Mouse (Mus musculus): ENCODE results near the gene Ccdc149. TPM values are rescaled to one million over a fixed set of nuclear protein-coding genes. Genes with fewer than 3 reads are reported as not detected.

The Ccdc149 gene
- polyA plus RNA-seq, 1 experiment from 2014 or later: 15.4 TPM

DNA sequence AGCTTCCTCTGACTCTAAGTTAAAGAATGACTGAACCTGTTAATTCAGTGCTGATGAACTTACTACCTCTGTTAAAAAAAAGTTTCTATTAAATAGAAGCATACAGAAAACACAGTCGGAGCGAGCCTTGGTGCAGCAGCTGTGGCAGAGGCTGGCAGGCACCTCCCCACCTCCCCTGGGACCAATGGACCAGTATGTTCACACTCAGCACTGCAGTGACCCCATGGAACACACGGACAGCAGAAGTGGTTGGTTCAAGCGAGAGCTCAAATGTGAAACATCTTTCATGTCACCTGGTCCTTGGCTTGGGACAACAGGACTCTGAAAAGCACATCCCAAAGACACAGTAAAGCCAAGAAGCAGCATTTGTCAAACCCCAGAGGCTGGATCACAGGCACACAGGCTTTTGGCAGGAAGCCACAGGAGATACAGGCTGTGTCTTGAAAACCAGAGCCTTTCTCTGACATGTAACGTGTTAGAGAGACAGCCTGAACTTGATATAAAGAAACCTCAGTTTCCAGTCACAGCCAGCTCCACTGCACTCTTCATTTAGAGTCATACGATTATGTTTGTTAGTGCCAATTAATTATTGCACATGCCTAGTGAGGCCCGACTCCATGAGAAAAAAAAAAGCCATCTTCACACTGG lies 62.5 kb downstream of the Ccdc149 start:
- no peak for ATAC-seq
- no peaks in the 10 kb centered on the region for H3K4me1 ChIP-seq (ENCODE audit: control insufficient read depth, insufficient read depth, low read length)
- WGBS: 71% methylated on average over 7 of the region's 7 CpGs

DNA sequence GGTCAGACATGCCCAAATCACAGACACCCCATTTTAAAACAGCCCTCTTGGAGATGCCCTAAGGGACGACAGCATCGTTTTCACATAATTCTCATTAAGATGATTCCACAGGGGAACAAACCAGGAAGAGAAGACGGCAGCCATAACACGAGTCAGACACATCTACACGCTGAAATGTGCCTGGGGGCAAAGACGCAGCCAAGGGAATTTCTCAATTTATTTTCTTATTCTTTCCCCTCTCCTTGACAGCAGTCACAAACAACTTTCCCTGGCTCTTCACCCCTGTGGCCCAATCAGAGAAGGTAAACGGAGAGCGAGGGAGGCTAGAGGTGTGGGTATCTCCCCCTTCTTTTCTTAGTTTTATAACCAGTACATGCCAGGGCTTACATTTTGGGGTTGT lies 66.9 kb downstream of the Ccdc149 start:
- H3K9ac ChIP-seq (ENCODE audit: low read depth, low read length): no peak overlapping the region
- H3K9me3 ChIP-seq (replicated peaks; ENCODE audit: control insufficient read depth, low read length, poor library complexity, severe bottlenecking): no peaks in the 10 kb centered on the region
- peak; percentile 29; the same call in 1 of the 2 replicates for ATAC-seq
- 0 out of 2 replicates have a peak, but pooled peaks cover 3% of the 10 kb centered on the region for H3K36me3 ChIP-seq (ENCODE audit: control insufficient read depth, insufficient read depth, low read length)
- no peak overlapping the region for H3K4me3 ChIP-seq (ENCODE audit: low read depth, low read length)
- no peaks in the 10 kb centered on the region for H3K4me1 ChIP-seq (ENCODE audit: control insufficient read depth, insufficient read depth, low read length)
- no peak overlapping the region for H3K27ac ChIP-seq (ENCODE audit: low read length)
- H3K4me2 ChIP-seq (ENCODE audit: low read length): no peak overlapping the region
- H3K27me3 ChIP-seq (ENCODE audit: control insufficient read depth, insufficient read depth, low read depth, low read length): no peaks in the 10 kb centered on the region
- WGBS: 66% methylated on average over 8 of the region's 8 CpGs

More for the DNA sequence above, 62.5 kb downstream of the Ccdc149 start:
- no peak overlapping the region for H3K4me3 ChIP-seq (ENCODE audit: low read depth, low read length)
- H3K9me3 ChIP-seq (replicated peaks; ENCODE audit: control insufficient read depth, low read length, poor library complexity, severe bottlenecking): no peaks in the 10 kb centered on the region
- H3K4me2 ChIP-seq (ENCODE audit: low read length): no peak overlapping the region
- no peak overlapping the region for H3K9ac ChIP-seq (ENCODE audit: low read depth, low read length)
- no peak overlapping the region for H3K27ac ChIP-seq (ENCODE audit: low read length)
- no peaks in the 10 kb centered on the region for H3K27me3 ChIP-seq (ENCODE audit: control insufficient read depth, insufficient read depth, low read depth, low read length)
- H3K36me3 ChIP-seq (ENCODE audit: control insufficient read depth, insufficient read depth, low read length): no peaks in the 10 kb centered on the region

- Histone ChIP-seq H3K4me3 (ENCODE audit: low read depth, low read length) (no peak overlapping the region), H3K4me2 (ENCODE audit: low read length) (no peak overlapping the region), H3K9ac (ENCODE audit: low read depth, low read length) (no peak overlapping the region), H3K4me1 (ENCODE audit: control insufficient read depth, insufficient read depth, low read length) (peaks cover 2% of the 10 kb centered on the region; the same call in 1 of the 2 replicates), H3K27me3 (ENCODE audit: control insufficient read depth, insufficient read depth, low read depth, low read length) (no peaks in the 10 kb centered on the region), H3K9me3 (replicated peaks; ENCODE audit: control insufficient read depth, low read length, poor library complexity, severe bottlenecking) (no peaks in the 10 kb centered on the region), H3K27ac (ENCODE audit: low read length) (no peak overlapping the region), H3K36me3 (ENCODE audit: control insufficient read depth, insufficient read depth, low read length) (no peaks in the 10 kb centered on the region)
- ATAC-seq: no peak
- WGBS: 86% methylated on average over 4 of the region's 4 CpGs
These were observed 77.6 kb downstream of the Ccdc149 start for GRCm38 (mm10) chr5:52393756-52394155.

- Histone ChIP-seq H3K4me1 (ENCODE audit: control insufficient read depth, insufficient read depth, low read length) (peaks cover 2% of the 10 kb centered on the region; the same call in 1 of the 2 replicates), H3K36me3 (ENCODE audit: control insufficient read depth, insufficient read depth, low read length) (no peaks in the 10 kb centered on the region), H3K9ac (ENCODE audit: low read depth, low read length) (no peak overlapping the region), H3K4me2 (ENCODE audit: low read length) (no peak overlapping the region), H3K4me3 (ENCODE audit: low read depth, low read length) (no peak overlapping the region), H3K9me3 (replicated peaks; ENCODE audit: control insufficient read depth, low read length, poor library complexity, severe bottlenecking) (no peaks in the 10 kb centered on the region), H3K27me3 (ENCODE audit: control insufficient read depth, insufficient read depth, low read depth, low read length) (no peaks in the 10 kb centered on the region), H3K27ac (ENCODE audit: low read length) (no peak overlapping the region)
- 69% methylated on average over 16 of the region's 16 CpGs for WGBS
- ATAC-seq: no peak
These were observed 79.8 kb downstream of the Ccdc149 start for GRCm38 (mm10) chr5:52391471-52391870.

DNA sequence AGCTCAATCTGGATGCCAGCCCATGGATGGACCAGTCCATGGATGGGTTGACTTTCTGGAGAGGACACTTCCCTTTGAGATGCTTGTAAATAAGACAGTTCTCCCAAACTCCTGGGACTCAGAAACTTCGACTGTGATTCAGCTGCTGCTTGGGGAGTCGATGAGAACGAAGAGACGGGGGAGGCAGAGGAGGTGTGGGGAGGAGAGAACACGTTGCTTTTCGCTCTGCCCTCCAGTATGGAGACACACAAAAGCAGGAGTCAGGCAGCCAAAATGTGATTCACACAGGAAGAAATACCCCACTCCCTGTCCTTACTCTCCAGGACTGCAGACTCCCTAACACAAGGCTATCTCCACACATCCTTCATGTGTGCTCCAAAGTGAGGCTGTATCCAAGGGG lies 80.9 kb downstream of the Ccdc149 start:
- Histone ChIP-seq H3K4me1 (ENCODE audit: control insufficient read depth, insufficient read depth, low read length) (peaks cover 2% of the 10 kb centered on the region; the same call in 1 of the 2 replicates), H3K4me2 (ENCODE audit: low read length) (no peak overlapping the region), H3K9me3 (replicated peaks; ENCODE audit: control insufficient read depth, low read length, poor library complexity, severe bottlenecking) (no peaks in the 10 kb centered on the region), H3K9ac (ENCODE audit: low read depth, low read length) (no peak overlapping the region), H3K36me3 (ENCODE audit: control insufficient read depth, insufficient read depth, low read length) (no peaks in the 10 kb centered on the region), H3K27ac (ENCODE audit: low read length) (no peak overlapping the region), H3K27me3 (ENCODE audit: control insufficient read depth, insufficient read depth, low read depth, low read length) (no peaks in the 10 kb centered on the region), H3K4me3 (ENCODE audit: low read depth, low read length) (no peak overlapping the region)
- ATAC-seq: no peak
- WGBS: 92% methylated on average over 6 of the region's 6 CpGs

DNA sequence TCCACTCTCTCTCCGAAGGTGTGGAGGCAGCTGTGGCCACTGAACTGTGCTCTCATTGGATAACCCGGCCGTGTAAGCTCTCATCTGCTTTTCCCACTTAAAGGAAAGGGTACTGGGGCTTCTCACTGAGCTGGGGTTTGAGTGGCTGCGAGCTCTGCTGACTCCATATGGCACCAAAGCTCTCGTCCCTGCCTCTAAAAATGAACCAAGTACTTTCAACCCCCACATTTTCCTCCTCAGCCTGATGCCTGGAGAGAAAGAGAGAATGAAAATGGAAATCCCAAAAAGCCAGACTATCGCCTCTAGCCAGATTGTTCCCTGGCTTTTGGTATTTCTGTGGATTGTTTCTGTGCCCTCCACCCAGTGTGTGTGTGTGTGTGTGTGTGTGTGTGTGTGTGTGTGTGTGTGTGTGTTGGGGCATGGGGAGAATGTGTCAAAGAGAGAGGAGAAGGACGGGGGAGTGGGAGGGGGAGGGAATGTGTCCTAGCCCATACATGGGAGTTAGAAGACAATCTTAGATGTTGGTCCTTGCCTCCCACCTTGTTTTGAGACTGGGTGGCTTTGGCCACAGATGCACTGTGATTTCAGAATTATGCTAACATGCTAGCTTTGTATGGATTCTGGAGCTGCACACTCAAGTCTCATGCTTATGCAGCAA lies 83.1 kb downstream of the Ccdc149 start:
- Histone ChIP-seq H3K9me3 (replicated peaks; ENCODE audit: control insufficient read depth, low read length, poor library complexity, severe bottlenecking) (no peaks in the 10 kb centered on the region), H3K36me3 (ENCODE audit: control insufficient read depth, insufficient read depth, low read length) (no peaks in the 10 kb centered on the region), H3K27me3 (ENCODE audit: control insufficient read depth, insufficient read depth, low read depth, low read length) (no peaks in the 10 kb centered on the region), H3K4me2 (ENCODE audit: low read length) (no peak overlapping the region), H3K4me3 (ENCODE audit: low read depth, low read length) (no peak overlapping the region), H3K4me1 (ENCODE audit: control insufficient read depth, insufficient read depth, low read length) (peaks cover 2% of the 10 kb centered on the region; the same call in 1 of the 2 replicates), H3K9ac (ENCODE audit: low read depth, low read length) (no peak overlapping the region), H3K27ac (ENCODE audit: low read length) (no peak overlapping the region)
- WGBS: 67% methylated on average over 7 of the region's 7 CpGs
- no peak for ATAC-seq

- Histone ChIP-seq H3K27ac (ENCODE audit: low read length) (no peak overlapping the region), H3K36me3 (ENCODE audit: control insufficient read depth, insufficient read depth, low read length) (no peaks in the 10 kb centered on the region)
- no peak for ATAC-seq
These were observed 85.3 kb downstream of the Ccdc149 start for GRCm38 (mm10) chr5:52386016-52386415.

DNA sequence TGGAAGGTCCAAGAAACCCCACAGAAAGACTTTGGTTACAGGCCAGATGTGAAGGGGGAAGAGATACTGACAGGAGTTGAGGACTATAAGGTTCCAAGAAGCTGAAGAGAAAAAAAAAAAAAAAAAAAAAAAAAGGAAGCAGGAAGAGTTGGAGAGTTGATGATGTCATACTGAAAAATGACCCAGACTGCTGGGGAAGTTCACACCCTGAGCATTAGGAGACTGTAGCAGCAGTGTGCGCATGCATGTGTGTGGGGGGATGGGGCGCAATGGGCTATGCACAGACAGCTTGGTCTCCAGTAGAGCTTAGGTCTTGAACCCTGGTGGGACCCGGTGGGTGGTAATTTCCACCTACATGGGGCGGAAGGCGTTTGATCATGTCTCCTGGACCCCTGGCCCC lies 87.6 kb downstream of the Ccdc149 start:
- no peak for ATAC-seq
- H3K9ac ChIP-seq (ENCODE audit: low read depth, low read length): no peak overlapping the region
- no peak overlapping the region for H3K4me2 ChIP-seq (ENCODE audit: low read length)
- no peaks in the 10 kb centered on the region; the same call in 1 of the 2 replicates for H3K4me1 ChIP-seq (ENCODE audit: control insufficient read depth, insufficient read depth, low read length)
- 88% methylated on average over 5 of the region's 5 CpGs for WGBS
- H3K27ac ChIP-seq (ENCODE audit: low read length): no peak overlapping the region
- no peaks in the 10 kb centered on the region for H3K27me3 ChIP-seq (ENCODE audit: control insufficient read depth, insufficient read depth, low read depth, low read length)
- no peaks in the 10 kb centered on the region for H3K36me3 ChIP-seq (ENCODE audit: control insufficient read depth, insufficient read depth, low read length)
- H3K4me3 ChIP-seq (ENCODE audit: low read depth, low read length): no peak overlapping the region
- no peaks in the 10 kb centered on the region for H3K9me3 ChIP-seq (replicated peaks; ENCODE audit: control insufficient read depth, low read length, poor library complexity, severe bottlenecking)

More at GRCm38 (mm10) chr5:52386016-52386415, 85.3 kb downstream of the Ccdc149 start:
- WGBS: 85% methylated on average over 2 of the region's 2 CpGs
- no peaks in the 10 kb centered on the region for H3K27me3 ChIP-seq (ENCODE audit: control insufficient read depth, insufficient read depth, low read depth, low read length)
- no peak overlapping the region for H3K4me2 ChIP-seq (ENCODE audit: low read length)
- no peaks in the 10 kb centered on the region; the same call in 1 of the 2 replicates for H3K4me1 ChIP-seq (ENCODE audit: control insufficient read depth, insufficient read depth, low read length)
- H3K9ac ChIP-seq (ENCODE audit: low read depth, low read length): no peak overlapping the region
- H3K4me3 ChIP-seq (ENCODE audit: low read depth, low read length): no peak overlapping the region
- H3K9me3 ChIP-seq (replicated peaks; ENCODE audit: control insufficient read depth, low read length, poor library complexity, severe bottlenecking): no peaks in the 10 kb centered on the region

GRCm38 (mm10) chr5:52382837-52383236 lies 88.5 kb downstream of the Ccdc149 start:
- no peak overlapping the region for H3K27ac ChIP-seq (ENCODE audit: low read length)
- H3K4me2 ChIP-seq (ENCODE audit: low read length): no peak overlapping the region
- H3K9ac ChIP-seq (ENCODE audit: low read depth, low read length): no peak overlapping the region
- no peaks in the 10 kb centered on the region for H3K9me3 ChIP-seq (replicated peaks; ENCODE audit: control insufficient read depth, low read length, poor library complexity, severe bottlenecking)
- ATAC-seq: no peak
- no peaks in the 10 kb centered on the region; the same call in 1 of the 2 replicates for H3K4me1 ChIP-seq (ENCODE audit: control insufficient read depth, insufficient read depth, low read length)
- WGBS: 80% methylated on average over 8 of the region's 8 CpGs
- no peaks in the 10 kb centered on the region for H3K27me3 ChIP-seq (ENCODE audit: control insufficient read depth, insufficient read depth, low read depth, low read length)
- no peak overlapping the region for H3K4me3 ChIP-seq (ENCODE audit: low read depth, low read length)
- H3K36me3 ChIP-seq (ENCODE audit: control insufficient read depth, insufficient read depth, low read length): no peaks in the 10 kb centered on the region
